Mouse (Mus musculus) layer of hippocampus, adult 2 months (tissue): ENCODE results near the gene Bud23. TPM values are rescaled to one million over a fixed set of nuclear protein-coding genes. Genes with fewer than 3 reads are reported as not detected.
"Not testable (repeated sequence)": the region's sequence is repeated elsewhere in the genome, so short reads cannot be mapped to it uniquely, and the experiment has no call there.

Experiments used
- DNase-seq, 2 experiments: peaks; one replicate each; pipeline ENCODE4 v3.0.0; 2022; ENCODE audit warnings: low spot score in 2 of 2
- H3K27ac ChIP-seq: fragments of 200-600 bp; 2 replicates; pipeline ENCODE4 v1.8.1; 2022
- H3K4me3 ChIP-seq: fragments of 200-600 bp; 2 replicates; pipeline ENCODE4 v1.8.1; 2022; ENCODE audit warnings: mild to moderate bottlenecking
- CTCF ChIP-seq: fragments of 200-600 bp; conservative IDR thresholded peaks from 2 replicates; pipeline ENCODE4 v1.8.1; 2022; ENCODE audit warnings: antibody characterized with exemption, mild to moderate bottlenecking, moderate library complexity
- total RNA-seq, 2 experiments: library from RNA; stranded (reverse); gene quantifications; 2 replicates each; pipeline ENCODE4 v1.2.3; 2021

Bud23 gene
- total RNA-seq, 2 experiments from 2014 or later: 49.9 to 53.4 TPM

DNA sequence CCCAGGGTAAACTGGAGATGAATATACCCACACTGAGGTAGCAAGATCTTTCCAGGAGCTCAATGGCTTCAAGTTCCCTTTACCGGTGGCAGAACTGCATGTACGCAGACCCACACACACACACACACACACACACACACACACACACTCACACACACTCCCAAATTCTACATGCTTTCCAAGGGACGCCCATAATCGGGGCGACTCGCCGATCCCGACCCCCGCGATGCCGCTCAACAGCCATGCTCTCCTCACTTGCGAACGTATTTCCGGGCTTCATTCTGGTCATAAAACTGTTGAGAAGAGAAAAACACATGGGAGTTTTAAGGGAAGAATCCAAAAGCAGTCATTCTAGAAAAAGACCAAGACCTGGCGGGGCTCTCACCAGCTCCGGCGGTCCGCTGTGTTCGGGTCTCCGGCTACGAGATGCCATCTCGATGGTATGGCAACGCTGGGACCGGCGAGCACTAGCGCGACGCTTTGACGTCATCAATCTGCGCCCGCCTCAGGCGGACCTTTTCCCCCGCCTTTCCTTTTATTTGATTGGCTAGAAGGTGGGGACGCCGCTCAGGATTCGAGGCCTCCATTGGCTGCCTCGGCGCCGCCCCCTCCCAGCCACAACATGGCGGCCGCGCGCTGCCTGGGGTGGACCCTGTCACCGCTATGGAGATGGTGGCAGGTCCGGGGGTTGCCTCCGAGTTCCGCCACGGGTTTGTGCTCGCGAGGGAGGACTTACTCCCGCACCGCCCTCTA is 954 bp downstream of the Bud23 start, which contains the start of gene Dnajc30:
Dnajc30 (plus strand) TSS at position 574 of the 753 bp plus-strand sequence.
- Histone ChIP-seq H3K4me3 (peak within 1 kb of the TSS; percentile 99), H3K27ac (peak within 1 kb of the TSS; percentile 88)
- TF ChIP-seq CTCF: no peak
- peak; percentile 97 to 99 for DNase-seq

DNA sequence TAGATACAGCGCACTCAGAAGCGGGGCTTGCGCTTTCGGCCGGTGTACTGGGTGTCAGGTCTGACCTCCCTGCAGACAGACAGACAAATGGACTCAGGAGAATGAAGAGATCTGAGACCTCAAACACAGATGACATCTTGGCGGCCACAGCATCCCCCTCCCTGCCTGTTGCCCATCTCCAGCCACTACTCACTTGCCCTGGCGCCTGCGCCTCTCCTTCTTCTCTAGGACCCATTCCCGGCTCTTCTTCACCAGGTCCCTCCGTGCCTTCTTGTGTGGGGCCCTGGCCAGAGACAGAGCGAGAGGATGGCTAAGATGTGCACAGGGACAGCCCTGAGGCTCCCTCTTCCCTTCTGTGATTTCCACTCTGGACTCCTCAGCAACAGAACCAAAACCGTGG is 11.4 kb downstream of the Bud23 start:
- no peak overlapping the region for H3K27ac ChIP-seq
- no peak for TF ChIP-seq CTCF
- no peak for DNase-seq
- H3K4me3 ChIP-seq: no peak overlapping the region

DNA sequence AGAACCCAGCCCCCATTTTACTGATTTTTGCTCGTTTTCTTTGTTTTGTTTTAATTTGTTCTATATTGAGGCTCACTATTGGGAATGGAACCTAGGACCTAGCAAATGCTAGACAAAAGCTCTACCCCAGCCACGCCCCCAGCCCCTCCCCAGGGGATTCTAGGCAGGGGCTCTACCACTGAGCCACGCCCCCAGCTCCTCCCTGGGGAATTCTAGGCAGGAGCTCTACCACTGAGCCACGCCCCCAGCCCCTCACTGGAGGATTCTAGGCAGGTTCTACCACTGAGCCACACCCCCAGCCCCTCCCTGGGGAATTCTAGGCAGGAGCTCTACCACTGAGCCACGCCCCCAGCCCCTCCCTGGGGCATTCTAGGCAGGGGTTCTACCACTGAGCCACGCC is 15.5 kb downstream of the Bud23 start:
- DNase-seq, H3K27ac ChIP-seq, H3K4me3 ChIP-seq: not testable (repeated sequence)

DNA sequence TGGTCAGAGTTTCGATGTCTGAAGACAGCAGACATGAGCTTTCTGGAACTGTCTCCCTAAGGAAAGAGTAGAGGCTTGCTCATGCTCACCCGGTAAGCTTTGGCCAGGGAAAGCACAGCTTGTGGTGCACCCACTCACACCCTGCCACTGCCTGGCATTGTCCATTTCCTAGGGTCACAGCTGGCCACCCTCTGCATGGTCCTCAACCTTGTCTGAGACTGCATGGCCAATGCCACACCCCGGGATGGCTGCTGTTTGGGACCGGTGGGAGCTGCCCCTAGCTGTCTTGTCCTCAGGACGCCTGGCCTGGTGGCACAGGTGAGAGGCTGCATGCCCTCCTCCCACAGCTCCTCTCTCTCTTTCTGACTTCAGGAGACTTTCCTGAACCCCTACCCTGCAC is 16.2 kb downstream of the Bud23 start:
- no peak for TF ChIP-seq CTCF
- no peak overlapping the region for H3K27ac ChIP-seq
- H3K4me3 ChIP-seq: no peak overlapping the region
- DNase-seq: no peak

DNA sequence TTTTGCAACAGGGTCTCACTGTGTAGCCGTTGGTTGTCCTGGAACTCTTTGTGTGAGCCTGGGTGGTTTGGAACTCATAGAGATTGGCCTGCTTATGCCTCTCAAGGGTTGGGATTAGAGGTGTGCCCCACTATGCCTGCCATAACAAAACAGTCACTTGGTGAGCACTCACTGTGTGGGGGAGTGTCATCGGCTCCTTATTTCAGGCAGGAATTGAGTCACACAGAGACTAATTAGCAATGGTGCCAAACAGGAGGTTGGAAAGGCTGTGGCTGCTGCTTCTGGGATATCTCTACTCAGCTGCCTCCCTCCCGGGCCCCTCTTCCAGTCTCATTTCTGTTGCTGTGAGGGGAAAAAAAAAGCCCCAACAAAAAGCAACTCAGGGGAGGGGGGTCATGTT is 20.2 kb downstream of the Bud23 start:
- DNase-seq: no peak
- Histone ChIP-seq H3K27ac (no peak overlapping the region), H3K4me3 (no peak overlapping the region)
- no peak for TF ChIP-seq CTCF

DNA sequence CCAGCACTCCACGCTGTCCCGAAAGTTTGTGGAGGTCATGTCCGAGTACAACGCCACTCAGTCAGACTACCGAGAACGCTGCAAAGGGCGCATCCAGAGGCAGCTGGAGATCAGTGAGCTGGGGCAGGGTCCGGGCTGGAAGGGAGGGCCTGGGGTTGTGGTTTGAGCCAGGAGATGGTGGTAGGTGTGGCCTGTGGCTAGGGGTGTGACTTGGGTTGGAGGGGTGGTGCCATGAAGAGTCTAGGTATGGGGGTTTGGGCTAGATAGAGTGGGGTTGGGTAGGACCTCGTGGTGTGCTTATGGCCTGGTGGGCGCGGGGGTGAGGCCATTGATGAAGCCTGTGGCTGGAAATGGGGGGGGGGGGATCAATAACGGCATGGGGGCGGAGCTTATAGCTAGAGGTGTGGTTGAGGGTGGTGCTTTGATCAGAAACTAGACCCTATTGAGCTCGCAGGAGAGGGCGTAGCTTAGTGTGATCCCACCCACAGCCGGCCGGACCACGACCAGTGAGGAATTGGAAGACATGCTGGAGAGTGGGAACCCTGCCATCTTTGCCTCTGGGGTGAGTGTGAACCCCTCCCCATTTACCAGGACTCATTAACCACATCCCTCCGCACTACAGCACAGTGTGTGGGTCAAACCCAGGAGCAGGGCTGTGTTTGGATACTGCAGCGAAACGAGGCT is 22.5 kb downstream of the Bud23 start:
- Histone ChIP-seq H3K27ac (no peak overlapping the region), H3K4me3 (no peak overlapping the region)
- no peak for DNase-seq
- no peak for TF ChIP-seq CTCF

DNA sequence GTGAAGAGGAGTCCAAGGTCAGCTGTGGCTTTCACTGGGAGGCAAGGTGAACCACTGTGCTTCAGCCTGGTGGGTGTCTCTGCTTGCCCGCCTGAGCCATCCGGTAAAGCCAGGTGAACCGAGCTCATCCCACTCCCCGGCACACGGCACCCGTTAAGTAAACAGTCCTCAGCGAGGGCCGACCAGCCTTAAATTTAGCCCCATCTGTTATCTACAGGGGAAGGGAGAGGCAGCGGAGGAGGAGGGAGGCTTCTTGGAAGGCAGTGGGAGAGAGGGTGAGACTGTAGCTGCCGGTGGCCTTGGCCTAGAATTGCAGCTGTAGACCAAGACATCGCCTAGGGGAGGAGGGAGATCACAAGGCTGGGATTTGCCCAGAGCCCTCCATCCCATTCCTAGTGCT is 24.0 kb downstream of the Bud23 start:
- Histone ChIP-seq H3K4me3 (no peak overlapping the region), H3K27ac (peak overlapping the region; percentile 67; the same call in 1 of the 2 replicates)
- DNase-seq: no peak
- no peak for TF ChIP-seq CTCF

DNA sequence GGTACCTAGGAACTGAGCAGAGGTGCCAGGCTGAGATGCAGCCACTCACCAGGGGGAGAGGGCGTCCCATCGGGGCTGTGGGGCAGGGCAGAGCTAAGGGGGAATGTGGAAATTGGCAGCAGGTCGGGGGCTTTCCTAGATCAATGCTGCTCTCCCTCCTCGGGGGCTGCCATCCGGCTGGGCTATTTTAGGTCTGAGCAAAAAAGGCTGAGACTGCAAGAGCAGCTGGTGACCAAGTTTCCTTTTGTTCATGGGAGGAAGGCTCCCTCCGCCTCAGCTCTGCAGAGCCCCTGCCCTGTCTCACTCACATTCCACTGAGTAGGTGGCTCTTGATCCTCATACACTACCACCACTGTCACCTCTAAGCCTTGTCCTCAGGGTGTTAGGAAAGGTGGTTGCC is 24.7 kb downstream of the Bud23 start:
- no peak for DNase-seq
- Histone ChIP-seq H3K27ac (peak overlapping the region; percentile 67), H3K4me3 (no peak overlapping the region)
- no peak for TF ChIP-seq CTCF

DNA sequence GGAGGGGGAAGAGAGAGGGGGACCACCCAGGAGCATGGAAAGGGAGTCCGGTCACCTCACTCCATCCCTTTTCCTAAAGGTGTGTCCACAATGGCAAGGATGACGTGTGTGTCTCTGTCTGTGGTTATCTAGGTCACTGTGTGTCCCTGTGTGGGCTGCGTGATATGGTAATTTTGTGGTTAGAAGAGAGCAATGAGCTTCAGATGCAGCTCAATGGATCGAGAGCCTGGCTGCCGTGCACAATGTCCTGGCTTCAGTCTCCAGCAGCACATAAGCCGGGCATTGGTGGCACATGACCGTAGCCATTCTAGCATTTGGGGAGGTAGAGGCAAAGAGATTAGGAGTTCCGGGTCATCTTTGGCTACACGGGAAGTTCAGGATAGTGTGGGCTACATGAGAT is 25.2 kb downstream of the Bud23 start:
- DNase-seq: no peak
- H3K27ac ChIP-seq: peak overlapping the region; percentile 67
- no peak for TF ChIP-seq CTCF
- H3K4me3 ChIP-seq: no peak overlapping the region

DNA sequence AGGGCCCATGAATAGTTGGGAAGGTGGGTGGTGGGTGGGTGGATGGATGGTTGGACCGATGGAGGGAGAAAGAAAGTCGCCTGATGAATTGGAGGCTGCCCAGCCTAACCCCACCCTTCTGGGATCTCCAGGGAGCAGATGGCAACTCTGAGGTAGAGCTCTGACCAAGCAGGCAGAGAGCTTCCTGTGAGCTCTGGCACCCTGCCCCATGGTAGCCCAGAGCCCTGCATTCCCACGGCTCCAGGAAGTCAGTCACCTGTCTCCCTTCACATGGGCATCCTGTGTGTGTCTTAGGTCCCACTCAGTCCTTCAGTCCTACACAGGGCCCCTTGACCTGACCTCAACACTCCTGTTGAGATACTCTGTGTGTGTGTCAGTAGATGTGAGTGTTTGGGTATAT is 26.8 kb downstream of the Bud23 start:
- no peak overlapping the region for H3K27ac ChIP-seq
- no peak for DNase-seq

DNA sequence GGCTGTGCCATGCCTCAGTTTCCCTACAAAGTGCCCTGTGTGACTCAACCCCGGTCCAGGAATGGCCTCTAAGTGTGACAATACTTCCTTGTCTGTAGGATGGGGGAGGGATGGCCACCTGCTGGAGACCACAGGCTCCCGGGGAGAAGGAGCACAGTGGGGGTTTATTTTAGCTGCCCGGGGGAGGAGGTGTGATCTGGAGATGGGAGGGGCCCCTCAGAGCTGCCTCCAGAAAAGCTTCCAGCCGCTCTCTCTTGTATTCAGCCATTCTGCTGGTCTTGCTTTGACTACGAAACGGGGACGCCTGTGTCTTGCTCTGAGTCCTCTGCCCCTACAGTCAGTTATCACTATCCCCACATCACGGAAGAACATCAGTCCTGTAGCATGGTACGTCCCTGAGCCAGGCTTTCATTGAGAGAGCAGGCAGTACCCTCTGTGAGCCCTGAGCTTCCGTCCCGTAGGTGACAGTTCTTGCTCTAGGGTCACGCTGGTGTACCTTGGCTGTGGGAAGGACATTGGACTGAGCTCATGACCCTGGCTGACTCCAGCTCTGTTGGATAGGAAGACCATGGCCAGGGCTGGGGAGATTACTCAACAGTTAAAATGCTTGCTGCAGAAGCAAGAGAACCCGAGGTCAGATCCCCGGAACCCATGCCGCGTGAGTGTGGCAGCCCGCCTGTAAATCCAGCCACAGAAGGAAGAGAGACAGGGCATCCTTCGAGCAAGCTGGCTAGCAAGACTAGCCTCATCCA is 29.0 kb downstream of the Bud23 start:
- DNase-seq: no peak
- TF ChIP-seq CTCF: no peak
- Histone ChIP-seq H3K27ac (peak overlapping the region; percentile 59), H3K4me3 (no peak overlapping the region)

More for the DNA sequence above, 26.8 kb downstream of the Bud23 start:
- TF ChIP-seq CTCF: no peak
- no peak overlapping the region for H3K4me3 ChIP-seq

DNA sequence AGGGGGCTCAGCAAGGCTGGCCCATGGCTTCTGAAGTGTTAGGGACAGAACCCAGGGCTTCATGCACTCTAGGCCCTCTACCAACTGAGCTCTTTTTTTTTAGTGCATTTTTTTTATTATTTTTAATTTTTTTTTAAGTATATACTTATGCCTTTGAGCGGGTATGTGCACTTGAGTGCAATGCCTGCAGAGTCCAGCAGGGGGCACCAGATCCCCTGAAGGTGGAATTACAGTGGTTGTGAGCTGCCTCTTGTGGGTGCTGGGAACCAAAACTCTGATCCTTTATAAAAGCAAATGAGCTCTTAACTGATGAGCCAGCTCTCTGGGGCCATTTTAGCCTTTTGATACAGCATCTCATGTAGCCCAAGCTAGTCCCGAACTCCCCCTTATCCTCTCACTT is 30.2 kb downstream of the Bud23 start:
- peak; percentile 67 for TF ChIP-seq CTCF
- no peak for DNase-seq
- Histone ChIP-seq H3K27ac (no peak overlapping the region), H3K4me3 (no peak overlapping the region)

DNA sequence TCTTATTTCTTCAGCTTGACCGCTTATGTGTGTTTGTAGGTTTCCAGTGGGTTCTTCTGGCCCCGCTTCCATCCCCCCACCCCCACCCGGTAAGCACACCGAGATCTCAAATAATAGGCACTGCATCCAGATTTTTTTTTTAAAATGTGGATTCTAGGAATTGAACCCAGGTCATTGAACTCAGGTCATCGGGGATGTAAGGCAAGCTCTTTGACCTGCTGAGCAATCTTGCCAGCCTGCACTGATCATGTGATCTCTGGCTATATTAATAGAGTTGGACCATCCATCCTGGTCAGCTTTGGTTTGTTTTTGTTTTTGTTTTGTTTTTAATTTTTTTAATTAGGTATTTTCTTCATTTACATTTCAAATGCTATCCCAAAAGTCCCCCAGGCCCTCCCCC is 32.2 kb downstream of the Bud23 start:
- no peak overlapping the region for H3K27ac ChIP-seq
- no peak for DNase-seq
- no peak overlapping the region for H3K4me3 ChIP-seq
- TF ChIP-seq CTCF: no peak
